Mouse (Mus musculus): ENCODE results near the gene Nln.

Nln gene

GRCm38 (mm10) chr13:104018466-104019076 lies 90.8 kb downstream of the Nln start:
- DNase-seq (ENCODE audit: low spot score in 2 of 2) = no peak

DNA sequence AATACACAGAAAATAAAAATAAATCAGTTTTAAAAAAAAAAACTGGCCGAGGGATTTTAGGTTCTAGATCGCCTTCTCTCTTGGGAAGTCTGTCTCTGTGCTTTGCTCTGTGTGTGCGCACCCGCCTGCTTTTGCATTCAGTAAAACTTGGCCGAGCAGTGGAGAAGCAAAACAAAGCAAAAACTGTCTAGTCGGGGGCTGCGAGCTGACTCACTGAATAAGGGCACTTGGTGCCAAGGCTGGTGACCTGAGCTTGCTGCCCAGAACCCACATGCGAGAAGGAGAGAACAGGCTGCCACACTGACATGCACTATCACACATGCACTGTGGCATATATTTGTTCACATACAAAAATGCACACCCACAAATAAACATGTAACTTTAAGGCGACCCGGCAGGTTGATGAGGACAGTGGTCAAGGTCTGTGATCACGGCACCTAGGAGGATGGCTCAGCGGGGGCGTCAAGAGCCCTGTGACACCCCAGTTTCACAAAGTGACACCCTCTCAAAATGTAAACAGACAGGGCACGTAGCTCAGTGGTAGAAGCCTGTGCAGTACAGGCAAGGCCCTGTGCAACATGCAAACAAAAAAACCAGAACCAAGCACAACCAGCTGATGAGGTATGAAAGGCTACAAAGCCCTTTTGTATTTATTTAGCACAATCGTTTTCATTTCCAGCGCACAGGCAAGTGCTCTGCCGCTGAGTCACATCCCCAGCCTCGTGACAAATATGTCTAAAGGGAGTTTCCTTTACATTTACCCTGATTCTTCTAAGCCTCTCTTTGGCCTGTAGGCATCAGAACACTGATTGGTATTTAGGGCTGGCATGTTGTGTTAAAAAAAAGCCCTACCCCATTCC lies 93.9 kb downstream of the Nln start:
- DNase-seq (ENCODE audit: low spot score in 2 of 2) = no peak

- no peak for DNase-seq (ENCODE audit: low spot score in 2 of 2)
Observed at GRCm38 (mm10) chr13:104014038-104014437, 95.4 kb downstream of the Nln start.

DNA sequence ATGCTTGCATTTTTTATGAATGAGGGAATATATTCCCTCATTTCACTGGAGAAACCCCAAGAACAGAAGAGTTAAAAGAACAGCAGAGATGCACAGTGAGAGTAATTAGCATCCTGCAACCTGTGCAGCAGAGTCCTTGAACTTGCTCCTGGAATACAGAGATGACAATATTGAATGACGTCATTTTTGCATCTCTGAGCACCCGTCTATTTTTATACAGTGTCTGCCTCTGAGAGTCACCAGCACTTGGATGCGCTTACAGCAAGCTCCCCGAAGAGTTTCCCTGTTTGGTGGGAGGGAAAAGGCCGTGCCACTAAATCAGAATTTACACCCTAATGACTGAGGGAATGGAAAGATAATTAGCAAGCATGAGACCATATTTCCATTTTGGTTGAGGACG lies 96.0 kb downstream of the Nln start:
- DNase-seq (ENCODE audit: low spot score in 2 of 2) = no peak

DNA sequence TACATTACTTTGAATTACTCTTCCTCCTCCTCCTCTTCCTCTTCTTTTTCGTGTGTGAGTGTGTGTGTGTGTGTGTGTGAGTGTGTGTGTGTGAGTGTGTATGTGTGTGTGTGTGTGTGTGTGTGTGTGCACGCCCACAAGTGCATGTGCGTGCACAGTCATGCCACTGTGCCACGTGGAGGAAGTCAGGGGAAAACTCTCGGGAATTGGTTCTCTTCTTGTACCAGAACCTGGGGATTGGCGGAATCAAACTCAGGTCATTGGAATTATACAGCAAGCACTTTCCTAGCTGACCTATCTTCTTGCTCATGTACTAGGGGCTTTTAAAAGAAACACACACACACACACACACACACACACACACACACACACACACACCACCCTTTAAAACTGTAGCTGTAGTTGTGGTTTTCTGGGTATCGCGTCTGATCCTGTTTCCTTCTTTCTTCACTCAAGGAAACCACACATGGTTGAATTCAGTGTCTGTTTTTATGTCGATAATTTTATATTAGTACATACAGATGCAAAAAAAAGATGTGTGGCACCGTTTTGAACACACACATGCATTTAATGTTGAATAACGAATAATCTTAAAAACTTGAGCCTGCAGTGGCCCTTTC lies 97.1 kb downstream of the Nln start:
- no peak for DNase-seq (ENCODE audit: low spot score in 2 of 2)

DNA sequence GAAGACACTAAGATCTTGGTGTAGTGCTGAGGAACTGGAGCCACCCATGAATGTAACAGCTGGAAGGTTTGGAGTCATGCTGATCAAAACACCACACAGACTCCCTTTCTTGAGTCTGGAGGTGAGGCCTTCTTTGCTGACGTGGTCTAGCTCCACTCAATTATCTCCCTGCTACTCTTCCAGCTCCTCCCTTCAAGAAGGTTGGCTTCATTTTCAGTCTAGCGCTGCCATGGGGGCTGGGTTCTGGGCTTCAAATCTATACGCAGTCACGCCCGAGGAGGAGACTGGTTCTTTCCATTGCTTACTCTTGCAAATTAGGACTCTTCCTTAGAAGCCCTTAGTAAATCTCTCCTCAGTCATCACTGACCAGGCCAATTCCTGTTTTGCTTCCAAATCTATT lies 98.1 kb downstream of the Nln start:
- DNase-seq (ENCODE audit: low spot score in 2 of 2) = no peak

GRCm38 (mm10) chr13:104005231-104005845 lies 104.1 kb downstream of the Nln start:
- DNase-seq (ENCODE audit: low spot score in 2 of 2) = no peak

DNA sequence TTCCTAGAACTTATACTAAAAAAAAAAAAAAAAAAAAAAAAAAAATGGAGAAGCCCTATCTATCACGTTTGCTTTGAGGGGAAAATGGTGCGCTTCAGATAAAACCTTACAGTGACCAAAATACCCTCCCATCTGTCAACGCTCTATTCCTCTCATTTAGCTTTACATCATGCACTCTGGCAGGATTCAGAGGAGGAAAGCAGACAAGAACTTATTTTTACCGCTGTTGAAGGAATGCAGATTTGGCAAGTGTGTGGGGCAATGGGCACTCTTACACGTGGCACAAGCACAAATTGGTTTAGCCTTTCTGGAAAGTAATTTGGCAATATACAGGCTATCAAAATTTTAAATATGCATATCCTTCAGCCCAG lies 115.3 kb downstream of the Nln start:
- DNase-seq (ENCODE audit: low spot score in 2 of 2) = no peak

- DNase-seq (ENCODE audit: low spot score in 2 of 2) = no peak
Observed at GRCm38 (mm10) chr13:103993142-103994084, 116.0 kb downstream of the Nln start.

- DNase-seq (ENCODE audit: low spot score in 2 of 2) = no peak
Observed at GRCm38 (mm10) chr13:103986660-103987059, 122.8 kb downstream of the Nln start.

DNA sequence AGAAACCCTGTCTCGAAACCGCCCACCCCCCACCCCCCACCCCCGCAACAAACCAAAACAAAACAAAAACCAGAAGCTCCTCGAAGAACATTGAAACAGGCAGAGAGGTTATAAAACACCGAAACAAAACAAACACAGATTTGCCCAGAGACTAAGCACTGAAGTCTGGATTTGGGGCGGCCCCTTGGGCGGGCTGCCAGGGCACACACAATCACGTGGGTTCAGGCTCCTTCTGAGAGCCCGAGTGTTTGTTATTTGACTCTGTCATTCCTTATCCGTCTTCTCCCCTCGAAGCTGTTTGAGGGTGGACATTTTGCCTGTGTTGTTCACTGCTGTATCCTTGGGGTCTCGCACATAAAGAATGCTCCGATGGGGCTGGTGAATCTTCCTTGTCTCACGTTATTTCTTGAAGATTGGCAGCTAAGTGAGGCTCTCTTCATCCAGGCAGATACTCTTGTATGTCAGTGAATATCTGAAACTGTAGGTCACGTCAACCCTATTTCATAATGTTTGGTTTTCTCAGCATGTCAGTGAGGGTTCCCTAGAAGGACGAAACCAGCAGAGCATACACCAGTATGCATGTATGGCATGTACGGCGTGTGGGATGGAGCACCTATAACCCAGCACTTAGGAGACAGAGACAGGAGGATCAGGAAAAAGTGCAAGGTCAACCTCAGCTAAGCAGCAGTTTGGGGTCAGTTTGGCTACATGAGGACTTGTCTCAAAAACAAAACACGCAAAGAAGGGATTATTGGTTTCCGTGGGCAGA lies 123.7 kb downstream of the Nln start:
- DNase-seq (ENCODE audit: low spot score in 2 of 2) = no peak

GRCm38 (mm10) chr13:103982376-103982775 lies 127.0 kb downstream of the Nln start:
- no peak for DNase-seq (ENCODE audit: low spot score in 2 of 2)

DNA sequence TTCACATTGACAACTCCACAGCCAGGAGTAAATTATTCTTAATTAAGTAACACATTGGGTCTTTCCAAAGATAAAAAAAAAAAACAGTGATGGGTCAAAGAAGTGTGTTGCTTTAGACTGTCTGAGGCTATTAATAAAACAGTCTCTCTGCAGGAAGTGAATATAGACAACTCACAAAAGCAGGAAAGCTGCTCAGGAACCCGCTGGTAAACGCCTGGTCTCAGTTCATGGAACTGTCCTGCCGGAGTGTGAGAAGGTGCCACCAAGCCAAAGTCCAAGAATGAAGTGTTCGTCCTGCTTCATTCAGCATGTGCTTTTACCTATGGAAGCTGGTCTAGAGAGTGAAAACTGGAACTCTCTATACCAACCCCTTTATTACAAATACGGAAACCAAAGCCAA lies 129.0 kb downstream of the Nln start:
- DNase-seq (ENCODE audit: low spot score in 2 of 2) = no peak

- DNase-seq (ENCODE audit: low spot score in 2 of 2) = peak; percentile 12 to 17
Observed at GRCm38 (mm10) chr13:103978286-103978866, 131.0 kb downstream of the Nln start.

- no peak for DNase-seq (ENCODE audit: low spot score in 2 of 2)
Observed at GRCm38 (mm10) chr13:103977844-103978243, 131.6 kb downstream of the Nln start.

DNA sequence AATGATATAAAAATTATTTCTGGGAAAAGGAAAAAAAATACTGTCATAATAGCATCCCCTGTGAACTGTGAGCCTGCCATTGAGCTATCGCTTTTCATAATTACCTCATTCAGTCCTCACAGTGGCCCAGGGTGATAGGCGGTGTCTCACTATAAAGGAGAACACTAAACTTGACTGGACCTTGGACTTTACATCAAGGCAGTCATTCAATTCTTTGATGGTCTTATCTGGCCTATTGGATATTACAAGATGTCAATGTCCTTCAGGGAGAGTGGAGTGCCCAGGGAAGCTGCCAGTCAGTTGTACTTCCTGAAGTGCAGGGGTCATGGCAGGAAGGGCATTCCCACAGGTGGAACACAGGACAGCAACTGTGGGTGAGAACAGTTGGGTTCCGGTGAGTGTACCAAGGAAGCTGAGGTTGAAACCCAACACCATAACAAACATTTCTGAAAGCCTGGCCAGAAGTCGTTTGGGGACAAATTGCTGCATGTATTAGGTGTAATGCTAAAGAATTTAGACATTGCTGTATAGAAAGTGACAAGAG lies 133.2 kb downstream of the Nln start:
- no peak for DNase-seq (ENCODE audit: low spot score in 2 of 2)

DNA sequence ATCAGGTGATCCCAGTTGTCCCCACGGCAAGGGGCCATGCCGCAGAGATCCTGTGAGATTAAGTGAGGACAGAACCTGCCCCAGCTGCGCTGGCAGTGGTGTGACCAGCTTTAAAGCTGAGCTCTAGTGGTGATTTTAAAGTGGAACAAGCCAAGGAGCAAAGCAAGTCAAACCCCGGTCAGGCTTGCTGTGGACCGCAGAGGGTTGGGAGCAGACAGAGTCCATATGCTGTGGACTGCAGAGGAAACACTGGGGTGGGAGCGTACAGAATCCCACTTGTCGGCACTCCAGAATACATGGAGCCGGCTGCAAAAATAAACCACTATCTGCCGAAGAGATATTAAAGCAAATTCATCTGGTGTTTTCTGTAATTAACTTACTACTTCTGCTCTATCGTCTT lies 134.3 kb downstream of the Nln start:
- no peak for DNase-seq (ENCODE audit: low spot score in 2 of 2)

- no peak for DNase-seq (ENCODE audit: low spot score in 2 of 2)
Observed at GRCm38 (mm10) chr13:103973977-103974376, 135.4 kb downstream of the Nln start.

Data from heart, adult 9 months (tissue).